Mouse (Mus musculus): ENCODE data around the gene Tgm1. TPM values are rescaled to one million over a fixed set of nuclear protein-coding genes. Genes with fewer than 3 reads are reported as not detected.

Gene Tgm1
- total RNA-seq, 2 experiments from 2014 or later = 0.16 to 0.18 TPM

DNA sequence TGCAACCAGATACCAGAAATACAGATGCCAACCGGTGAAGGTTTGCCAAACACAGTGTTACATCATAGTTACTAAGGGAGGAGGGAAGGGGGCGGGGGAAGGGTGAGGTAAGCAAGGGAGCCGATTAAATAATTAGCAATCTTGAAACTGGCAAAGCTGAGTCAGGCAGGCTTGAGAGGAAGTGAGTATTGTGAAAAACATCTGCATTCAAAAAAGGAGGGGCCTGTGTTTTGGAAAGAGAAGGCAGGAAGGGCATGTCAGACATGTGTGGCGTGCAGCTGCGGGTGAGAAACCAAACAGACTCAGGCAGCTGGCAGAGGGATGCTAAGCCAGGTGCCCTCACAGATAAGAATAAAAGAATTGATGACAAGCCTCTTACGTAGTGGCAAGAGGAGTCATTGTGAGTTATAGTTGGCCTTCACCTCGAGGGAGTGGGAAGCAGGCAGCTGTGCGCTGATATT, 10.7 kb upstream of the Tgm1 start:
- no peak for DNase-seq (ENCODE audit: low spot score in 2 of 2)

DNA sequence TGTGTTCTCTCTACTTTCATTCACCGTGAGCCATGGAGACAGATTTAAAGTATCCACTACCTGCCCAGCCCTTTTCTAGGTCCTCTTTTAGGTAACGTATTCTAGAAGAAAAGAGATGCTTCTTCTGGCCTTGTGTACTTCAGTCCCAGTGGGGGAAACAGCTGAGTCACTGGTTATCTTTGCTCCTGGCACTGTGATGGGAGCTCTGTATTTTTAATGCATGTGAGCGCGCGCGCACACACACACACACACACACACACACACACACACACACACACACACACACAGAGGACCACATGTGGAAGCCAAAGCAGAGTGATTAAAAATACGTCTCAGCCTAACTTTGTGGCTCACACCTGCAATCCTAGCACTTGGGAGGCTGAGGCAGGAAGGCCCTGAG, 9.7 kb upstream of the Tgm1 start:
- no peak for DNase-seq (ENCODE audit: low spot score in 2 of 2)

DNA sequence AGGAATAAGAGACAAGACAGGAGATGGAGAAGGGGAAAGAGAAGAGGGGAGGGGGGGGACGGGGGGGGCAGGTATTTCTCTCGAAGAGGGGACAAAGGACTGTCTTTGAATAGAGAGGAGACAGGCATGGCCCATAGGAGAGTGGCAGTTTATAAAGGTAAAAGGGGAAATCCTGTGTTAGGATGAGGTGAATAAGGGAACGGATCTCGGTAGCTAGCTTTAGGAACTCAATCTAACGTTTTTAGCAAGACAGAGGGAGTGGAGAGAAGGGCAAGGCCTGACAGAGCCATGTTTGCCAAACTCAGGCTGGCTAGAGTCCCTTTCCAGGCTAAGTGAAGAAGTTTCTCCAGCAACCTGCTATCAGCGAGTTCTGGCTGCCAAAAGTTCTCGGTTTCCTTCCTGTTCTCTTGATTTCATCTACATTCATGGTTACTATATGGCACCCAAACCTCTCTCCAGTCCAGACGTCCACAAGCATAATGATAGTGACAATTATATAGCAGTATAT, 8.8 kb upstream of the Tgm1 start:
- peak in 1 of 2 experiments; percentile 15 for DNase-seq (ENCODE audit: low spot score in 2 of 2)

DNA sequence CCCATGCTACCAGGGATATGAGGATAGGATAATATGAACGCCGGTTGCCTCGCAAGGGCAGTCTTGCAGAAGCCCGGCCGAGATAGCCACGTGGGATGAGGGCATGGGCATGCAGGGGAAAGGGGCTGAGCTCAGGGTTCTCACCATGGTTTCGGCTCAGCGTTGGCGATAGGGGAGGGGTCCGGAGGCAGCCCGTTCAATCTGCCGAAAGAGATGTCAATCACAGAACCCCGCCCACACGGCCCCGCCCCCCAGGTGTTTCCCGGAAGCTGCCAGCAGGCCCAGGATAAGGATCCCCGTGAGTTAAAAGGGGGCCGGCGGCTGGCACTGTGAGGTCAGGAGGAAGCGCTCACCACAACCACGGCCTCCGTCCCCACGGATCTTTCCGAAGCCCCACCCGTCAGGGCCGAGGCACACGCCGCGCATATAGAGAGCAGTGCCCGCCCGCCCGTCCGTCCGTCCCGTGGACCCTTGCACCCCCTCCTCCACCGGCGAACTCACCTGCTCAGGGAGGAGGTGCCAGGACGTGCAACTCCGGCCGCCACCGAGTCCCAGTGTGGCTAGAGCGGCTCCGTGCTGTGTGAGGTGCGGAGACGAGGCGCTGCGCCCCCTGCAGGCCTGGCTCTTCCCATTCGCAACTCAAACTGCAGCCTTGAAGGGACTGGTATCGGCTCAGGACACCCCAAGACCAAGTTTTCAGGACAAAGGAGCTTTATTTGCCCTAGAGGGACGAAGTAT, 8.1 kb upstream of the Tgm1 start, which contains the start of gene Rabggta:
TSS of gene Rabggta (minus strand) at position 564 of the 738 bp plus-strand sequence.
- peak; percentile 92 to 95 for DNase-seq (ENCODE audit: low spot score in 2 of 2)

DNA sequence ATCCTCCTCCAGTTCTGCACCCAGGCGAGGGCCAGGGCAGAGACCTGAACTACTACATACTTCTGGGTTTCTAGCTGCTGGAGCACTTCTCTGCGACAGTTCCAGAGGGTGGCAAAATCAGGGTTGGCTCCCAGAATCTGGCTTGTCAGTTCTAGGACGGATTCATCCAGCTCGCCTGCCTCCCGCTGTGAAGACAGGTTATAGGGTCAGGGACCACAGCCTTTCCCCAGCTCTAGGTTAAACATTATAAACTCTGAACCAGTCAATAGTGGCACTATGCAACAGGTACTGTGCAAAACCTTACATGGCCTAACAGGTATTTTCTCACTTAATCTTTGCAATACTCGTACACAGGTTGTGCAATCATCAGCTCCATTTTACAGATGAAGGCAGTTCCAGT, 7.3 kb upstream of the Tgm1 start:
- DNase-seq (ENCODE audit: low spot score in 2 of 2) = peak in 1 of 2 experiments; percentile 16

DNA sequence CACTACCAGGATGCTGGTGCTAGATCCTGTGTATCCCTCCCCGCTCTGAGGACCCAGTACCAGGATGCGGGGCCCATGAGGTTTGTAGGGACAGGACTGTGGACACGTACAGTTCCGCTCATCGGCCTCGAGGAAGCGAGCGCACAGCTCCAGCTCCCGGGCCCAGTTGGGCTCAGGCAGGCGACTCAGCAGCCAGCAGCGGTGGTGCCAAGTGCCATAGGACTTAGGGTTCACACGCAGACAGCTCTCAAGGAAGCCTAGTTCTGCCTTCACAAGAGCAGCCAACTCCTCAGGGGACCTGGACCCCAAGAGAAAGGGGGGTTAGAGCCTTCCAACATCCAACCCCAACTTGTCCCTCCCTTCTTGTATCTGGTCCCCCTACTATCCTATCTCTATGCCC, 6.9 kb upstream of the Tgm1 start:
- DNase-seq (ENCODE audit: low spot score in 2 of 2) = no peak

DNA sequence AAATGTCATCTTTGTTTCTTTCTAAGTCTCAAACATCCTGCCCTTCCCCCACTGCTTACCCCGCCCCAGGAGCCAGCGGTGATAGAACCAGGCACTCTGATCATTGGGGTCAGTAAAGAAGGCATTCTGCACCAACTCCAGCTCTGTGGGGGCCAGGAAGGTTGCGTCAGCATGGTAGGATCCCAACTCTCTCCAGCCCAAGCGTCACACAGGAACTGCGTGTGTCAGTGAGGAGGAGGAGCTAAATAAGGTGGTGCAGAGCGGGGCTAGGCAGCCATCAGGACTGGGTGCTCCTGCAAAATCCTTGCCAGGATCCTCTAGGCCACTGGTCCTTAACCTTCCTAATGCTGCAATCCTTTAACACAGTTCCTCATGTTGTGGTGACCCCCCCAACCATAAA, 6.0 kb upstream of the Tgm1 start:
- DNase-seq (ENCODE audit: low spot score in 2 of 2) = no peak

DNA sequence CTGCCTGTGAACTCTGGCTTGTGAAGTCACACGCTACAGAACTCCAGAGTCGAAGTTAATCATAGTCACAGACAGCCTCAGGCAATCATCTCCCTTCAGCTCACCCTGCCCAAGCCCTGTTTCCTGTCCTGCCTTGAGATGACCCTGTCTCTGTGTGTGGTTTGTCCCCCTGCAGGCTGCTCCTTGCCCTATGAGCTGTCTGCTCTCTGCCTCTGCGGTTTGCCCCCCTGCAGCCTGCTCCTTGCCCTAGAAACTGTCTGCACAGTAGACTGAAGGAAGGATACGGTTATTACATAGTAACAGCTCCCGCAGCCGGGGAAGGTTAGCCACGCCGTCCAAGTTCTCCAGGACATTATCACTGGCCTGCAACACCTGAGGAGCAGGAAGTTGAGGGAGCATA, 3.2 kb upstream of the Tgm1 start:
- DNase-seq (ENCODE audit: low spot score in 2 of 2) = no peak

DNA sequence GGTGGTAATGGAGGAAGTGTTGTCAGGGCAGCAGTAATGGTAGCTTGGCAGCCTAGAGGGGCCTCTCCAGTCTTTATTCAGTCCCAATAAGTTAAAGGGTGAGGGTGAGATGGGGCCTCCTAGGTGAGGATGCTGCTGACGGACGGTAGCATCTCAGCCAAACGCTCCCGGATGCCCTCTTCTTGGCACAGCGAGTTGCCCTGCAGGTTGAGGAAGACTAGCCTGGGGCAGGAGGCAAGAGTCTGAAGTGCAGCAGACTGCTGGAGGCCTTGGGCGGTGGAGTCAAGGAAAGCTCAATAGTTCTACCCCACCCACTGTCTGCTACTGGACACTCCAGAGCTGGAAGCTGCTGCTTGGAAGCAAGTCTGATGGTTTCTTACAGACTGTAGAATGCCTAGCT, 2.5 kb upstream of the Tgm1 start:
- no peak for DNase-seq (ENCODE audit: low spot score in 2 of 2)

DNA sequence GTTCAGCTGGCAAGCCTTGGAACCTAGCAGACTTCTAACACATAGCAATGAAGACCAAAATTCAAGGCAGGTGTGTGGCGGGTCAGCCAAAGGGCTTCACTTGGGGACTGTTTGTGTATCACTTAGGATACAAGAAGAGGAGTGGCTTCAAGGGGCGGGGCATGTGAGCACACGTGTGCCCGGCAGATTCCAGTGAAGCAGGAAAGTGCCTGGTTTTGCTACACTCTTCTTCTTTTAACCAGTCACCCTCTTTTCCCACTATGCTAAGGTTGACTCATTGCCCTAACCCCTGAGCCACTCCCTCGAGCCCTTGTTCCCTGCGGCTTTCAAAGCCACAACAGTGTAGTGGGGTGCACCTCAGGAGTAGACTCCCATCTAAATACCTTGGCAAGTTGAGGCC, 1.2 kb upstream of the Tgm1 start:
- DNase-seq (ENCODE audit: low spot score in 2 of 2) = no peak

DNA sequence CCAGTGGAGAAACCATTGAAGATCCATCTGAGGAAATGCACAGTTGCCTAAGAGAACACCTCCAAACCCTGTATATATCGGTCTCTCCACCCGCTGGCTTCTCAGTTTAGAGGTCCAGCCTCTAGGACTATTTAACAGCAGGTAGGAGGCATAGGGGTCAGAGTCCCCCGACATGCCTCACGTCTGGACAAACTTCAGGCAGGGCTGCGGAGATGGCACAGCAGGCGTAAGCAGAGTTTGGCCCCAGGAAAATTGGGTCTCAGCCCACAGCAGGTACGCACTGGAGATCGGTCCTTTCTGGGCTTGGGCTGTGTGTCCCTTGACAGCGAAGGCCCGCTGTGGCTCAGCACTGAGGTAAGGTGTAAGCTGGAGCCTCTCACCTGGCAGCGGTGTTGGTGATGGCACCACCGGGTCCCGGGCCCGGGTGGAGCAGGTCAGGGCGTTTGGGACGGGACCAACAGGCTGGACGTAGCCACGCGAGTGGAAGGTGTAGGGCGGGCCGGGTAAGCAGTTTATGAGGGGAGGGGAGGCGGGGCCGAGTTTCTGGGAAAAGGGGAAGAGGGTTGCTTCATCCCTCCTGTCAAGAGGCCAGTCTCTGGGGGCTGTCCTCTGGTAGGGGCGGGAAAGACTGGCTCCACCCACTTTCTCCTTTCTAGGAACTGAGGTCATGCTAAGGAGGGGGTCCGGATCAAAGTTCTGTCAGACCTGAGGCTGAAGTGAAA, 558 bp downstream of the Tgm1 start:
- no peak for DNase-seq (ENCODE audit: low spot score in 2 of 2)

DNA sequence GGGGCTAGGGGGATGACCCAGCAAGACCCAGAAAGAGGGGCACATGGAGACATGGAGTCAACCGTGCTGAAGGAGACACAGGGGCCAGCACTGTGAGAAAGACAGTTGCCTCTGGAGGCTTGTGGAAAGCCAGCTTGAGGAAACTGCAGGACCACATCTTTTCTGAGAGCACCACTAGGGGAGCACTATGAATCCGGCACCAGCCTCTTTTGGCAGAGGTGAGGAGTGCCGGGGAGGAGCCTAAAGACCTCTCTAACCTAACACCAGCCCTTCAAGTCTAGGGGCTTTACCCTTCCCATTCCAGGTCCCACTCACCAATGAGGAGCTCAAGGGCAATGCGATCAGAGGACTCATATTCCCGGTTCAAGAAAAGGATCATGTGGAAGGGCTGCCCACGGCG, 1.9 kb downstream of the Tgm1 start:
- no peak for DNase-seq (ENCODE audit: low spot score in 2 of 2)

DNA sequence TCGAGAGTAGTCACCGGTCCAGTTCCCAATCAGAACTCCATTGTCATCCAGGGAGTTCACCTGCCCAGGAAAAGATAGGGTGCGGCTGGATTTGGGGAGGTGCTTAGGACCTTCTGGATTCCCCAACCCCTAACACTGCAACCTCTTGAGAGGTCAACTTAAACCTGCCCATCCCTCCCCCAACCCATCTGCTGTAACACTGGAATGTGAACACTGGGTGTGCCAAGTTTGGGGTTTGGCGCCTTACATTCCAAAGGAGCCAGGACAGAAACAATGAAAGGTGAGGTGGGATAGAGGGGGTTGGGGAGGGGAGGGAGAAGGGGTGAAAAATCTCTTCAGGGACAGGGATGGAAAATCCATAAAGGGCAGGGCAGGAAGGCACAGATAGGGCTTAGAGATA, 4.2 kb downstream of the Tgm1 start:
- DNase-seq (ENCODE audit: low spot score in 2 of 2) = no peak

DNA sequence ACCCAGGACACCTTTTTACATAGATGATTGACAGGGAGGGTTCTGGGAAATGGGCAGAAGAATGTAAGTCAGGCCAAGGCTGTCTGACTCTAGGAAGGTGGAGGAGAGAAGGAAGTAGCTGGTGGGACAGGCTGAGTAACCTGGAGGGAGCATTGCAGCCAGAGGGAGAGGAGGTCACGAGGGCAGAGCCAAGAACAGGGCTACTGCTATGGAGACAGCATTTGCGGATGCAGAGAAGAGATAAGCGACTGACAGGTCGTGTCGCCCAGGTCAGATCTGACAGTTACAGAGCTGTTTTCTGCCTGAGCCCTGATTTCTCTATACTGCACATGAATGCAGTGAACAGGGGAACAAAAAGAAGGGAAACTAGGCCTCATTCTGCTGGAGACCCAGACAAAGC, 6.3 kb downstream of the Tgm1 start:
- DNase-seq (ENCODE audit: low spot score in 2 of 2) = no peak

DNA sequence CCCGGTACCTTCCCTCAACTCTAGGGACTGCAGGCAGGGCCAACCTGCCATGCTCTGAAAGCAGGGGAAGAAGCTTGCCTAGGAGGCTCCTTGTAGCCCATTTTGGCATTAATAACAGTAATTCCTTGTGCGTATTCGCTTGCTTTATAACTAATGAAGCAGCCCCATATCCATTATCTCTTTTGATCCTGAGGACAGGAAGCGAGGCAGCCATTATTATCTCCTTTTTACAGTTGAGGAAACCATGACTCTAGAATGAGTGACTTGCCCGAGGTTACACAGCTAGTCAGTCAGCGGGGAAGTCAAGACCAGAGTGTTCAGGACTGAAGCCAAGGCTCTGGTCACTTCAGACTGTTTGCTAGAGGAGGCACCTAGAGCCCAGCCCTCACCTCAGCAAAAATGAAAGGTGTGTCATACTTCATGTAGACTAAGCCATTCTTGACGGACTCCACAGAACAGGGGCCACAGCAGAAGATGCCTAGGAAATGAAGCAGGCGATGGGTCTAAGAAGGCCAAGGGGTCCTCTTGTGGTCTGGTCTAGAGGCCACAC, 7.6 kb downstream of the Tgm1 start:
- no peak for DNase-seq (ENCODE audit: low spot score in 2 of 2)

DNA sequence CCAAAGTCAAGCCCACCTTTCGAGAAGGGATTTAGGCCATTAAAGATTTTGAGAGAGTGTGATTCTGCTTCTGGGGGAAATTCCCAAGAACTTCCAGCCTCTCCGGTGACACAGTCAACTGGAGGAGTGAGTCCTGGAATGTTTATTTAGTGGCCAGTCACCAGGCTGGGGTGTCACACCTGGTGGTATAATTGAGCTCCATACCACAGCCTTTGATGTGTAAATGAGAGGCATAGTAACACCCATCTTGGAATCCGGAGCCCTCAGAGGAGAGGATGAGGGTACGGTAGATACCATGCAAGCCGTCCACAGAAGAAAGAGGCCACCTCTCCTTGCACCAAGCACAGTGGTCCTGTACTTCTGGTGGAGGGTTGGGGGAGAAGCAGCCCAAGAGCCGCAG, 11.0 kb downstream of the Tgm1 start:
- no peak for DNase-seq (ENCODE audit: low spot score in 2 of 2)

DNA sequence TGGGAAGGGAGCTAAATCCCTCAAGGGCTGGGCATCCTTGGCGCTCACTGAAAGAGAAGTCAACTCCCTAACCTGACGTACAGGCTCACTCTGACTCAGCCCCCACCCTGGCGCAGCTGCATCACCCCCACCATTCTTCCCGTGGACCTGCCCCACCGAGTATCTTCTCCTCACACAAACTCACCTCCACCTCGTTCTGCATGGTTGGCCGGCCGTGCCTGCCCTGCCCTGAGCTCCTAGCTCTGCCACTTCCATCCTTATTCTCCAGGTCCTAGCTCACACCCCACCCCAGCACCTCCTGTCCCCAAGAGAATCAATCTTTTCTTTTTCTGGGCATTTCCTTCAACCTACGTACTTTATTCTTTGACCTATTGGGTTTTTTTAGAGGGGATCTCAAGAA, 12.6 kb downstream of the Tgm1 start:
- DNase-seq (ENCODE audit: low spot score in 2 of 2) = no peak

DNA sequence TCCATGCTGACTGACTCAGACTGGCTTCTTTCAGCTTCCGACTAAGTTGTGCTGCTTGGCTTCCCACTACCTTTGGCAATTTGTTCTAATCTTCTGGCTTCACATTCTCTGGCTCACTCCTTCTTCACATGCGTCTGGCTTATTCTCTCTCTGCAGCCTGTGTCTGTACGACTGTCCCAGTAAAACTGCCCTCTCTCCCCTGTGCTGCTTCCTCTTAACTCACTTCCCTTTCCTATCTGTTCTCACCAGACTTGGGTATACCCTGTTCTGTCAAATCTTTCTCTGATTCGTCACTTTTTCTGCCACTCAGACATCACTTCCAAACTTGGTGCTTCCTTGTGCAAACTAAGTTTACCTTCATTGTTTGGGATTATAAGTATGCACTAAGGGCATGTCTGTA, 16.5 kb downstream of the Tgm1 start:
- DNase-seq (ENCODE audit: low spot score in 2 of 2) = no peak

DNA sequence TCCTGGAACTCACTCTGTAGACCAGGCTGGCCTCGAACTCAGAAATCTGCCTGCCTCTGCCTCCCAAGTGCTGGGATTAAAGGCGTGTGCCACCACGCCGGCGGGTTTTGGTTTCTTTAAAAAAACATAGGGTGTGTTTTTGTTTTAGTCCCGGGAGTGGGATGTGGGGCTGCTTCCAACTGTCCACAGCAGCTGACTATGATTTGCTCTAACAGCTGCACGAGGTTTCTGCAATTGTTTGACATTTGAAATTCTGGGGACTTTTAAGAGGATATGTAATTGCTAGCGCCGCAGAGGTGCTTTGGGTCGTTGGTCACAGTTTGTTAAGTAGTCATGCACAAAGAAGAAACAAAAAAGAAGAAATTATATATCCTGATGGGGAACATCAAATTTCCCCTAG, 24.3 kb downstream of the Tgm1 start:
- no peak for DNase-seq (ENCODE audit: low spot score in 2 of 2)

DNA sequence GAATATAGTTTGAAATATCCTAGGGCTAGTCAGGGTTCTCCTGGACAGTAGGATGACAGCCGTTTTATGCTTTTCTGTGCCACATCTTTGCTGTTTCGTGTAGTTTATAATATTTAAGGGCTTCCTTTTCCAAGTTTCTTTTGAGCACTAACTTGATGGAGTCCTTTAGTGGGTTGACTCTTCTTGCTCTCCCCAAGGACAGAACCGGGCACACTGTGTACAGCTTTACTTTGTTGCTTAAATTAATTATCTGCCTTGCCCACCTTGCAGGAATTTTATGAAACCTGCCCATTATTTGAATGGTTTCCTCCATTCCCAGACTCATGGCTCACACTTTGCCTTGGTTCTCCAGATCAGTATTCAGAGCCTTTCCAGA, 31.6 kb downstream of the Tgm1 start:
- DNase-seq (ENCODE audit: low spot score in 2 of 2) = no peak

DNA sequence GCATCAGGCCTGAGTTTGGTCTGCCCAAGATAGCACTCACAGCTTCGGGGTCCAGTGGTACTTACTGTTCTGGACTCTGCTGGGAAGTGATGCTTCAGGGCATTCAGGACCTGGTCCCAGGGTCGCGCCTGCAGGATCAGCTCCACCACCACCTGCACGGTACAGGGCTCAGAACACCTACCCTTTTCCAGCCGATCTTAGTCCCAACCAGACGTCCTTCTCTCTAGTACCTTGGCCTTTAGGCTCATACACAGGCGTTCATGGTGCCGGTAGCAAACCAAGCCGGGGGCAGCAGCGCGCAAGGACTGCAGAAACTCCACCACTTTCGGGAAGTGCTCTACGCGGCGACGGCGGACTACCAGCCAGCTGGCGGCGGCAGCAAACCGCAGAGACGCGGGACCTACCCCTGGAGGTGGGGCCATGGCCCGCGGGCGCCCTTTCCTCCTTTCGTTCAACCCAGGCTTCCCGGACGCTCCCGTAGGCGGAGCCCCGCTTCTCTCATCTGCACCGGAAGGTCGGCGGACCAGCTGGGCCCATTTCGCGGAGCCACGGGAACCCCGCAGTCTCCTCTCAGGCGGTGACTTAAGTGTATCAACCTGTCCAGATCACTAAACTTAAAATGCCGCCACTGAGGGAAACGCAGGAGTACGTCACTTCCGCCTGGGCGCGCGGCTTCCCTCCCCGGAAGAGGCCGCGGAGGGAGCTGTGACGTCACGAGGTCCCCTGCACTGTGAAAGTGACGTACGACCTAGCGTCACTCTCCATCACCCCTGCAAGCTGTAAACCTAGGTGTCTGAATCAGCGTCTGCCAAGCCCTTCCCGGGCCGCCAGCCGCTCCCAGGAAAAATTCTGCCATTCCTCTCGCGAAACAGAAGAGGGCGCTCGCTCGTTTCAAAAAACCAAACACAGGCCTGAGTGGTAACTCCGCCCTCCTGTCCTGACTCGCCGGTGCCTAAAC, 32.3 kb downstream of the Tgm1 start, which contains the start of gene Tinf2:
TSS of gene Tinf2 (minus strand) at position 661 of the 958 bp plus-strand sequence.
- DNase-seq (ENCODE audit: low spot score in 2 of 2) = peak; percentile 95
